In the genomic region with DNA sequence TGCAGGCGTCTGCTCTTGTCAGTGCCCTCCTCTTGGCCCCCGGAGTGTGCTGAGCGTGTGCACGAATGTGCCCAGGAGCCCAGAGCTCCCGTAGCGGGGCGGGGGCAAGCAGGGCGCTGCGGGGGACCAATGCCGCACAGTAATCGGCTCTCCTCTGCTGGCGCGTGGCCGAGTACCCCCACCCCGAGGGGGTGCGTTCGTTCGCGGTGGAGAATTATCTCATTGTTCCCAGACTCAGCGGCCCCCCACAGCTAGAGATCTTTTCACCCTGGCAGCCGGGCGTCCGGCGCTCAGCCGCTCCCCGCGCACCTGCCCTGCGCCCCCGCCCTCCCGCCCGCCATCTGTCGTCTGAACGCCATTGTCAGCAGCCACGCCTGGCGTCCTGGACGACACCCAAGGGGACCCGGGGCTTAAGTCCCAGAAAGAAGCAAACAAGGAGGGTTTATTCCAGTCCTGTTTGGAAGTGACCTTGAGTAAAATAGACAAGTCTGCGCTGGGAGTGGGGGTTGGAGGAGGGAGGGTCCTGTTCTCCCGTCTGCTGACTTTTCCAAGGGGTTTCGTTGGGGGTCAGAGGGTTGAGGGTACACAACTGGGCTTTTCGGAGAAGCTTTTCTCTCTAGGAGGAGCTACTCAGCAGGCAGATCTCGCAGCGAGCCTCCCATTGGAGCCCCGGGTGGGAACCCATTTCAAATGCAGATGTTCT, we compare ENCODE assay signal across 8 mouse cellular contexts. TPM values are rescaled to one million over a fixed set of nuclear protein-coding genes. Genes with fewer than 3 reads are reported as not detected.
DNase-seq lines count a peak whose midpoint lies in the region; ATAC-seq and TF ChIP-seq lines count a peak whose summit lies in the region.

No protein-coding gene starts in this region.

- ATAC-seq in erythroid progenitor cell, adult 5-6 weeks (replicated peaks; ENCODE audit: low FRiP score, poor library complexity, severe bottlenecking): no peak

- peak overlapping the region; percentile 92 for H3K27ac ChIP-seq in forebrain, embryonic 10.5 days
- peak overlapping the region; percentile 93 for H3K27ac ChIP-seq in hindbrain, embryonic 10.5 days
- peak overlapping the region; percentile 72 for H3K27ac ChIP-seq in left cerebral cortex, adult 2 months

- H3K27me3 ChIP-seq in forebrain, embryonic 10.5 days (ENCODE audit: poor library complexity, severe bottlenecking): peaks cover 57% of the 10 kb centered on the region
- H3K27me3 ChIP-seq in hindbrain, embryonic 10.5 days (ENCODE audit: insufficient read depth, poor library complexity, severe bottlenecking): peaks cover 54% of the 10 kb centered on the region

- DNase-seq in ES-CJ7 (ENCODE audit: low read depth, low spot score): peak; percentile 96
- peak; percentile 52 for DNase-seq in brain, embryonic 18.5 days (ENCODE audit: low read depth, low spot score)
- peak; percentile 72 for DNase-seq in forebrain, embryonic 10.5 days (ENCODE audit: extremely low spot score, low spot score)
- peak; percentile 86 for DNase-seq in hindbrain, embryonic 10.5 days (ENCODE audit: low spot score)
- peak; percentile 34 to 57 for DNase-seq in left cerebral cortex, adult 2 months (ENCODE audit: extremely low spot score in 1 of 2, low spot score in 2 of 2)
- DNase-seq in lung, postnatal 36 days: peak; percentile 32
- DNase-seq in right cerebral cortex, postnatal 4 days: peak; percentile 79

- TF ChIP-seq CTCF in left cerebral cortex, adult 2 months (IDR thresholded peaks at IDR 0.05): no peak

- WGBS in forebrain, embryonic 10.5 days: under 1% methylated on average over 44 of the region's 44 CpGs
- under 1% methylated on average over 44 of the region's 44 CpGs for WGBS in hindbrain, embryonic 10.5 days

- intact Hi-C loops in left cerebral cortex, adult 2 months (cut with DNase I): no loop called here

- H3K4me1 ChIP-seq in forebrain, embryonic 10.5 days: peaks cover 55% of the 10 kb centered on the region
- H3K4me1 ChIP-seq in hindbrain, embryonic 10.5 days (replicated peaks): peaks cover 57% of the 10 kb centered on the region

- no peaks in the 10 kb centered on the region for H3K9me3 ChIP-seq in forebrain, embryonic 10.5 days
- H3K9me3 ChIP-seq in hindbrain, embryonic 10.5 days: no peaks in the 10 kb centered on the region

- peak overlapping the region; percentile 69 for H3K4me3 ChIP-seq in forebrain, embryonic 10.5 days
- peak overlapping the region; percentile 62 for H3K4me3 ChIP-seq in hindbrain, embryonic 10.5 days
- peak overlapping the region; percentile 48 for H3K4me3 ChIP-seq in left cerebral cortex, adult 2 months

- no peaks in the 10 kb centered on the region for H3K36me3 ChIP-seq in forebrain, embryonic 10.5 days (replicated peaks)
- H3K36me3 ChIP-seq in hindbrain, embryonic 10.5 days: no peaks in the 10 kb centered on the region

RNA-seq across cellular contexts. Expression of a gene that starts 26.4 kb away (rescaled TPM):
- polyA plus RNA-seq in forebrain, embryonic 10.5 days (2016; fragmentation: Nextera tagmentation; extraction: Ambion mirVana): 49.9 and 51.9 TPM in 2 replicates
- 67.6 and 70.1 TPM in 2 replicates for polyA plus RNA-seq in hindbrain, embryonic 10.5 days (2016; fragmentation: Nextera tagmentation; extraction: Ambion mirVana)
- 10 to 100 TPM; 21.3 to 22.4 TPM for total RNA-seq in left cerebral cortex, adult 2 months (2021)
- total RNA-seq in erythroid progenitor cell, adult 5-6 weeks (2015; ENCODE audit: low replicate concordance): not detected in 2 replicates
- total RNA-seq in erythroid progenitor cell, adult 5-6 weeks (2017; ENCODE audit: low replicate concordance): 0.39 and 11.4 TPM in 2 replicates

Comparison
In these comparisons a context has a peak if more than half of its experiments do, and no peak if none do; other contexts are left out.
1. DNase-seq: peak in every context shown above with its lines; median percentile 96 in ES-CJ7; 86 in hindbrain, embryonic 10.5 days; 79 in right cerebral cortex, postnatal 4 days; 72 in forebrain, embryonic 10.5 days; 52 in brain, embryonic 18.5 days; 46 in left cerebral cortex, adult 2 months; 32 in lung, postnatal 36 days.